Mouse (Mus musculus) myocyte (in vitro differentiated cells): ENCODE measurements around the gene Tenm4.

Experiments used
- CEBPB ChIP-seq: IDR thresholded peaks from 2 replicates; pipeline ENCODE4 v1.6.1; 2011; ENCODE audit warnings: mild to moderate bottlenecking, moderate library complexity; ENCODE audit not compliant: poor library complexity, insufficient read depth, severe bottlenecking
- E2F4 ChIP-seq: IDR thresholded peaks from one replicate; pipeline ENCODE4 v1.6.1; 2011; ENCODE audit warnings: mild to moderate bottlenecking, control low read depth, moderate library complexity; ENCODE audit not compliant: insufficient read depth
- MAX ChIP-seq: IDR thresholded peaks from one replicate; pipeline ENCODE4 v1.6.1; 2011; ENCODE audit warnings: low read depth, mild to moderate bottlenecking, control low read depth
- MYOD1 ChIP-seq, 3 experiments: IDR thresholded peaks; one replicate each; pipeline ENCODE4 v1.6.1; 2011; ENCODE audit warnings: control low read depth in 2 of 3, low read depth in 2 of 3, mild to moderate bottlenecking in 2 of 3, moderate library complexity in 1 of 3; ENCODE audit not compliant: insufficient read length in 2 of 3, control insufficient read depth in 1 of 3
- MYOG ChIP-seq, 3 experiments: IDR thresholded peaks; one replicate each; pipeline ENCODE4 v1.6.1; 2011; ENCODE audit warnings: control low read depth in 2 of 3, low read depth in 2 of 3, mild to moderate bottlenecking in 2 of 3; ENCODE audit not compliant: insufficient read length in 2 of 3, control insufficient read depth in 1 of 3, insufficient read depth in 1 of 3
- POLR2A ChIP-seq: IDR thresholded peaks from one replicate; pipeline ENCODE4 v1.6.1; 2011; ENCODE audit warnings: low read depth, mild to moderate bottlenecking, control low read depth, moderate library complexity; ENCODE audit not compliant: insufficient read length
- POLR2AphosphoS2 ChIP-seq: IDR thresholded peaks from one replicate; pipeline ENCODE4 v1.6.1; 2011; ENCODE audit warnings: low read depth, control low read depth; ENCODE audit not compliant: insufficient read length
- REST ChIP-seq: IDR thresholded peaks from one replicate; pipeline ENCODE4 v1.6.1; 2011; ENCODE audit warnings: mild to moderate bottlenecking, control low read depth, moderate library complexity; ENCODE audit not compliant: insufficient read depth, insufficient read length
- TCF12 ChIP-seq: IDR thresholded peaks from one replicate; pipeline ENCODE4 v1.6.1; 2011; ENCODE audit warnings: mild to moderate bottlenecking, control low read depth; ENCODE audit not compliant: poor library complexity, insufficient read depth, severe bottlenecking
- TCF3 ChIP-seq: IDR thresholded peaks from one replicate; pipeline ENCODE4 v1.6.1; 2011; ENCODE audit warnings: low read depth, control low read depth; ENCODE audit not compliant: insufficient read length
- USF1 ChIP-seq: IDR thresholded peaks from one replicate; pipeline ENCODE4 v1.6.1; 2011; ENCODE audit warnings: low read depth, mild to moderate bottlenecking, control low read depth, moderate library complexity

DNA sequence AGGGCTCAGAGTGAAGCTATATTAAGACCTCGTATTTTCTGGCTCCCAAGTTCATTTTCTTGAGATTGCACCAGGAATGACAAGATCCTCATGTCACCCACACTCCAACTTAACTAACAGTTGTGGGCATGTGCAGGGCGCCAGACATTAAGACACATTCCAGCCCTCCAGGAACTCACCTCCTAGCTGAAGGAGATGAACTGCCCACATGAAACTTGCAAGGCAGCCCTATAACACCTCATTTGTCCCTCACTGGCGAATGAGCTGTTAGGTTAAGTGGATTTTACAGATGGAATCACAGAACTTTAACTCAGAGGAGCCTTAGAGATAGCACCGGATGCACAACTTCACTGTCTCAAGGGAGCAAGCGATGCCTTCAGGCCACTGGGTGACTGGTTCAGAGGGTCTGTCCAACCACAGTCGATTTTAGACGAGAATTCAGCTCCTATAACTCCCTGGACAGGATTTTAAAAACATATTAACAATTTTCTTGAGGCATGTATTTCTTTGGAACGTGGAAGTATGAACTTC is 495.4 kb downstream of the Tenm4 start:
- no peak for TF ChIP-seq TCF12
- no peak for TF ChIP-seq POLR2A
- no peak for TF ChIP-seq MYOD1 (IDR thresholded peaks at IDR 0.05; ENCODE audit: control insufficient read depth in 1 of 3, insufficient read length in 2 of 3, low read depth in 2 of 3)
- no peak for TF ChIP-seq E2F4
- no peak for TF ChIP-seq POLR2AphosphoS2
- no peak for TF ChIP-seq CEBPB
- TF ChIP-seq MYOG (IDR thresholded peaks at IDR 0.05; ENCODE audit: control insufficient read depth in 1 of 3, insufficient read depth in 1 of 3, insufficient read length in 2 of 3, low read depth in 2 of 3), result no peak
- no peak for TF ChIP-seq MAX
- TF ChIP-seq USF1, result no peak
- no peak for TF ChIP-seq REST
- no peak for TF ChIP-seq TCF3
